Mouse (Mus musculus) limb, embryonic 14.5 days (tissue): ENCODE measurements at regions not wholly inside any gene's neighbourhood (a gene's known extent, or its start where the extent isn't known, plus 50 kb on each side); places are given as distances from the start of the nearest gene placed in this dataset.

Experiments used
- ATAC-seq: fragments of 200-750 bp; cut with Nextera tagmentation; 2 replicates; pipeline ENCODE4 v1.8.0; 2017; ENCODE audit warnings: low read depth, moderate number of reproducible peaks, moderate TSS enrichment; ENCODE audit not compliant: low FRiP score
- DNase-seq: peaks from one replicate; pipeline ENCODE4 v3.0.0-alpha.2; 2015; ENCODE audit warnings: low spot score
- H3K27ac ChIP-seq: fragments of 300-500 bp; sonication (generic); replicated peaks from 2 replicates; pipeline ENCODE4 v1.5.1; 2014; ENCODE audit warnings: low read depth, mild to moderate bottlenecking, low read length, moderate library complexity, mixed read lengths
- H3K27me3 ChIP-seq: fragments of 300-500 bp; sonication (generic); 2 replicates; pipeline ENCODE4 v1.6.1; 2014; ENCODE audit warnings: low read length, mixed read lengths; ENCODE audit not compliant: control insufficient read depth, insufficient read depth
- H3K36me3 ChIP-seq: fragments of 300-500 bp; sonication (generic); 2 replicates; pipeline ENCODE4 v1.6.1; 2014; ENCODE audit warnings: mild to moderate bottlenecking, low read length, moderate library complexity, mixed read lengths; ENCODE audit not compliant: control insufficient read depth, insufficient read depth
- H3K4me1 ChIP-seq: fragments of 300-500 bp; sonication (generic); 2 replicates; pipeline ENCODE4 v1.6.1; 2014; ENCODE audit warnings: antibody characterized with exemption, low read length, mixed read lengths; ENCODE audit not compliant: control insufficient read depth, insufficient read depth
- H3K4me2 ChIP-seq: fragments of 300-500 bp; sonication (generic); replicated peaks from 2 replicates; pipeline ENCODE4 v1.6.1; 2014; ENCODE audit warnings: low read depth, mild to moderate bottlenecking, low read length, moderate library complexity; ENCODE audit not compliant: severe bottlenecking
- H3K4me3 ChIP-seq: fragments of 300-500 bp; sonication (generic); replicated peaks from 2 replicates; pipeline ENCODE4 v1.5.1; 2014; ENCODE audit warnings: low read length
- H3K9ac ChIP-seq: fragments of 300-500 bp; sonication (generic); 2 replicates; pipeline ENCODE4 v1.6.1; 2014; ENCODE audit warnings: mild to moderate bottlenecking, low read depth, low read length, moderate library complexity; ENCODE audit not compliant: severe bottlenecking
- H3K9me3 ChIP-seq: fragments of 300-500 bp; sonication (generic); 2 replicates; pipeline ENCODE4 v1.6.1; 2016; ENCODE audit warnings: low read length; ENCODE audit not compliant: control insufficient read depth
- POLR2A ChIP-seq: fragments of 200-500 bp; IDR thresholded peaks from 2 replicates; pipeline ENCODE4 v1.8.0; 2012; ENCODE audit warnings: inconsistent platforms, mild to moderate bottlenecking, moderate library complexity, borderline replicate concordance; ENCODE audit not compliant: insufficient read depth, insufficient read length; ENCODE audit errors: extremely low read depth
- WGBS: fragments of 180-500 bp; shearing (Covaris S2); extraction: QIAGEN DNeasy Blood & Tissue Kit; methylation state at CpG from one replicate; pipeline ENCODE4 v1.1.7; 2014; 5-methylcytosine and 5-hydroxymethylcytosine counted together

- DNase-seq: no peak
- Histone ChIP-seq H3K4me2 (no peak overlapping the region), H3K27me3 (no peaks in the 10 kb centered on the region), H3K4me3 (no peak overlapping the region), H3K9me3 (no peaks in the 10 kb centered on the region), H3K36me3 (no peaks in the 10 kb centered on the region), H3K4me1 (no peaks in the 10 kb centered on the region), H3K27ac (no peak overlapping the region), H3K9ac (no peak overlapping the region)
- ATAC-seq: no peak
- WGBS: 85% methylated on average over 4 of the region's 4 CpGs
- no peak for TF ChIP-seq POLR2A
Measured at GRCm38 (mm10) chr12:46418990-46419389, 399.7 kb downstream of the Nova1 start.

- Histone ChIP-seq H3K9ac (no peak overlapping the region), H3K4me3 (no peak overlapping the region), H3K9me3 (no peaks in the 10 kb centered on the region), H3K27me3 (no peaks in the 10 kb centered on the region), H3K27ac (no peak overlapping the region), H3K4me2 (no peak overlapping the region), H3K4me1 (no peaks in the 10 kb centered on the region), H3K36me3 (no peaks in the 10 kb centered on the region)
- DNase-seq (no peak), ATAC-seq (no peak)
- no peak for TF ChIP-seq POLR2A
- WGBS: 74% methylated on average over 3 of the region's 3 CpGs
Measured at GRCm38 (mm10) chr12:46416765-46417404, 401.8 kb downstream of the Nova1 start.

GRCm38 (mm10) chr12:46416250-46416649, 402.5 kb downstream of the Nova1 start:
- H3K9ac ChIP-seq: no peak overlapping the region
- no peaks in the 10 kb centered on the region for H3K4me1 ChIP-seq
- H3K4me2 ChIP-seq: no peak overlapping the region
- no peaks in the 10 kb centered on the region for H3K27me3 ChIP-seq
- TF ChIP-seq POLR2A: no peak
- no peak for ATAC-seq
- no peak for DNase-seq
- no peaks in the 10 kb centered on the region for H3K9me3 ChIP-seq
- H3K4me3 ChIP-seq: no peak overlapping the region
- no peaks in the 10 kb centered on the region for H3K36me3 ChIP-seq
- H3K27ac ChIP-seq: no peak overlapping the region

DNA sequence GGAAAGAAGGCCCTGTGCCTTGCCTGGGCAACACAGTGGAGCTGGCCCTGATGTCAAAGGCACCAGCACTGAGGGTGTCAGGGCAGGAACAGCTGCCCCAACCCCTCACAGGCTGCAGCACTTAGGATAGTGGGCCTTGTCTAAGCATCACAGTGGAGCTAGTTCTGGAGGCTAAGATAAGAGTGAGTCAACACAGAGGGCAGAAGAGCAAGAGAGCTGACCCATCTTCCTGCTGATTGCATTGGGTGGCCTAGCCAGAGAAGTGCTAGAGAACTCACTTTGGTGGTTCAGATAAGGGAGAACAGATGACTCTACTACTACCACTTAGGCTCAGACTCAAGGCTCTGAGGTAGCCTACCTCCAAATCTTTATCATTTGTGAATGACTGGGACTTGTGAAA, 413.1 kb downstream of the Nova1 start:
- Histone ChIP-seq H3K9ac (no peak overlapping the region), H3K4me1 (no peaks in the 10 kb centered on the region), H3K9me3 (no peaks in the 10 kb centered on the region), H3K4me2 (no peak overlapping the region), H3K36me3 (no peaks in the 10 kb centered on the region), H3K27me3 (no peaks in the 10 kb centered on the region), H3K27ac (no peak overlapping the region), H3K4me3 (no peak overlapping the region)
- TF ChIP-seq POLR2A: no peak
- ATAC-seq (no peak), DNase-seq (no peak)

DNA sequence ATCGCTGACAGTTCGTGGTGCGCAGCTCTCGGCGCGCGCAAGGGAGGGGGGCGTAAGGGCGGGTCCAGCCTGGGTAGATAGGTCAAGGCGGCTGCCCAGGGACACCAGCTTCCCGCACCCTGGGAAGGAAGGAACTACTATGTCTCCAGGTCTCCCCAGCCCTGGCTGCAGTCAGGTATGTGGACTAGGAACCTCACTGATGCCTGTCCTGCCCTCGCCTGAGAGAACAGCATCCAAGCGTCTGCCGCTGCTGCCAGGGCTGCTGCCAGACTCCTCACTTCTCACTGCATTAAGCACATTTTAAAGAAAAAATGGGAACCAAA, 419.1 kb downstream of the Nova1 start:
- ATAC-seq: peak; percentile 57; the same call in 1 of the 2 replicates
- Histone ChIP-seq H3K4me3 (peak overlapping the region; percentile 47), H3K4me1 (no peaks in the 10 kb centered on the region), H3K4me2 (peak overlapping the region; percentile 66), H3K27me3 (no peaks in the 10 kb centered on the region), H3K27ac (no peak overlapping the region), H3K36me3 (no peaks in the 10 kb centered on the region), H3K9me3 (no peaks in the 10 kb centered on the region), H3K9ac (peak overlapping the region; percentile 58)
- no peak for DNase-seq
- WGBS: 2% methylated on average over 14 of the region's 14 CpGs
- TF ChIP-seq POLR2A: no peak
